Mouse (Mus musculus) layer of hippocampus, adult 18-20 months (tissue): ENCODE results near the gene Slx4ip. TPM values are rescaled to one million over a fixed set of nuclear protein-coding genes. Genes with fewer than 3 reads are reported as not detected.

ENCODE experiments used
- total RNA-seq, 2 experiments: library from RNA; stranded (reverse); gene quantifications; 2 replicates each; pipeline ENCODE4 v1.2.3; 2021

Gene Slx4ip
- total RNA-seq, 2 experiments from 2014 or later, result 7.1 to 7.4 TPM

Other genes with a start within 250 kb of the Slx4ip start
- 1,000 to 10,000 TPM; 2,247 to 2,276 TPM for gene Snap25, start 177.8 kb upstream of the Slx4ip start, total RNA-seq
- 10 to 100 TPM in 1 of 2 experiments, 1 to 10 TPM in 1; 6.8 to 26.4 TPM for gene AL731706.2, start 5.5 kb upstream of the Slx4ip start, total RNA-seq
- 10 to 100 TPM; 17.0 to 25.5 TPM for gene AL731706.1, start 171 bp downstream of the Slx4ip start, total RNA-seq
- gene Mkks, start 171 bp downstream of the Slx4ip start, total RNA-seq, result 10 to 100 TPM; 17.0 to 25.1 TPM
- gene Jag1, start 225.4 kb downstream of the Slx4ip start, total RNA-seq, result 1 to 10 TPM; 8.9 to 9.4 TPM